Mouse (Mus musculus): ENCODE results near the gene Rala.

- TF ChIP-seq EP300 (IDR thresholded peaks at IDR 0.05) (peak; percentile 65; the same call in 1 of the 2 replicates), CTCF (IDR thresholded peaks at IDR 0.05) (no peak)
These were observed 49.4 kb upstream of the Rala start for GRCm38 (mm10) chr13:17993515-17993847.

Data from lung, postnatal 0 days (tissue).